Mouse (Mus musculus): ENCODE results near the gene Nadsyn1. TPM values are rescaled to one million over a fixed set of nuclear protein-coding genes. Genes with fewer than 3 reads are reported as not detected.

Gene Nadsyn1
- polyA plus RNA-seq, 1 experiment from 2014 or later, result 9.2 TPM

DNA sequence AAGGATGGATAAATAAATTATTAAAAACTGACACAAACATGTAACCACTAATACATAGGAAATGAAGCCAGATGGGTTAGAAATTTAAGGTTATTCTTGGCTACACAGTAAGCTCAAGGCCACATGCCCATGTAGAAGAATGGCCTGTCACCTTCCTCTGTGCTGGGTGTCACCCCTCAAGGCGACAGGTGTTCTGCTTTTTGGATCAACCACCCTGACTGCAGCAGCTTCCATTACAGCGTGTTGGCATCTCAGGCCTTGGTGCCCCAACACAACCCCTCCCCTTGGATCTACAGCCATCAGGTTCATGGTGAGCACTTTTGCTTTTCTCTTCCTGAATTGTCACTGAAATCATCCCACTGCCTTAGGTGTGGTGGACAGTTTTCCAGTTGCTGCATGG, 10.0 kb upstream of the Nadsyn1 start:
- H3K27ac ChIP-seq (ENCODE audit: low read depth), result peak overlapping the region; percentile 82; the same call in 1 of the 2 replicates
- DNase-seq, result no peak
- H3K4me3 ChIP-seq (ENCODE audit: low read depth, low read length), result no peak overlapping the region
- H3K36me3 ChIP-seq (replicated peaks; ENCODE audit: insufficient read depth, low read length), result no peaks in the 10 kb centered on the region
- no peak overlapping the region for H3K4me2 ChIP-seq (ENCODE audit: low read depth, low read length)
- WGBS (ENCODE audit: insufficient replicate concordance), result 78% methylated on average over 2 of the region's 2 CpGs
- peaks cover 31% of the 10 kb centered on the region for H3K4me1 ChIP-seq (ENCODE audit: insufficient read depth)
- no peaks in the 10 kb centered on the region for H3K9me3 ChIP-seq (ENCODE audit: low read length)
- no peaks in the 10 kb centered on the region for H3K27me3 ChIP-seq (ENCODE audit: insufficient read depth, low read length)
- TF ChIP-seq CTCF (IDR thresholded peaks at IDR 0.05; ENCODE audit: low read depth) (no peak), EP300 (IDR thresholded peaks at IDR 0.05; ENCODE audit: low read depth) (no peak)
- H3K9ac ChIP-seq (replicated peaks), result no peak overlapping the region
- no peak for ATAC-seq

DNA sequence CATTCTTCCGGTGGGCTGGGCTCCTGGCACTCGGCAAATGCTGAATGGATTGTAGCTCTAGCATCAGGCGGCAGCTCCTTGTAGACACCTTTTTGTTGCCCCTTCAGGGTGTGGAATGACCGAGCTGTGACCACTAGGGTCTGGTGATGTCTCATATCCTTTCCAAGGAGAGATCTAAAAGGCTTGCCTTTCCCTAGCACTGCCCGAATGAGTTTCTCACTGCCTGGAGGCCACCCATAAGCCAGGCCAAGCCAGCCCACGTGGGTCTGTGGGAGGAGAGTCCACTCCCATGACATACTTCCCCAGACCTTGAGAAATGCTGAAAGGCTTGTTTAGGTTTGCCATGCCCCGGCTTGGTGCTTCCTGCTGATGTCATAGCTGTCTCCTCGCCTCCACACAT, 9.5 kb upstream of the Nadsyn1 start:
- DNase-seq (peak; percentile 32), ATAC-seq (no peak)
- Histone ChIP-seq H3K36me3 (replicated peaks; ENCODE audit: insufficient read depth, low read length) (no peaks in the 10 kb centered on the region), H3K4me2 (ENCODE audit: low read depth, low read length) (no peak overlapping the region), H3K9ac (replicated peaks) (no peak overlapping the region), H3K9me3 (ENCODE audit: low read length) (no peaks in the 10 kb centered on the region), H3K4me1 (ENCODE audit: insufficient read depth) (peaks cover 31% of the 10 kb centered on the region), H3K27me3 (ENCODE audit: insufficient read depth, low read length) (no peaks in the 10 kb centered on the region), H3K4me3 (ENCODE audit: low read depth, low read length) (no peak overlapping the region), H3K27ac (ENCODE audit: low read depth) (0 out of 2 replicates have a peak overlapping the region, but pooled peaks have one; percentile 82)
- 60% methylated on average over 8 of the region's 8 CpGs for WGBS (ENCODE audit: insufficient replicate concordance)
- TF ChIP-seq CTCF (IDR thresholded peaks at IDR 0.05; ENCODE audit: low read depth), result no peak
- no peak for TF ChIP-seq EP300 (IDR thresholded peaks at IDR 0.05; ENCODE audit: low read depth)

DNA sequence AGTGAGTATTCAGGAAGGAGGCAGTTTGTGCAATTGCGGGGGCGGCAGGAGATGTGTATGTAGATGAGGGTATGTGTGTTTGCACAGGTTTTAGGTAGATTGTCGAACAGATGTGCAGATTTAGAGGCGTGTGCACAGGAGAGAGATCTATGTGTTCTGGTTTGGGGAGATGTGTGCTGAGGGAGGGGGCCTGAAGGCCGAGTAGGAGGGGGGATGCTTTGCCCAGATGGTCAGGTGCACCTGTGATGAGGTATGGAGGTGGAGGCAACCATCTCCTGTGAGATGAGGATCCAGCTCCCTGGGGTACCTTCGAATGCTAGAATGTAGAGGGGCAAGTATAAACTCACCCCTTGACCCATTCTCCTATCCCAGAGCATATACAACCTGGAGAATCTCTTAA, 7.8 kb upstream of the Nadsyn1 start:
- 7% methylated on average over 6 of the region's 6 CpGs for WGBS (ENCODE audit: insufficient replicate concordance)
- TF ChIP-seq CTCF (IDR thresholded peaks at IDR 0.05; ENCODE audit: low read depth), result no peak
- no peak for TF ChIP-seq EP300 (IDR thresholded peaks at IDR 0.05; ENCODE audit: low read depth)
- Histone ChIP-seq H3K9ac (replicated peaks) (peak overlapping the region; percentile 60), H3K4me2 (ENCODE audit: low read depth, low read length) (peak overlapping the region; percentile 84), H3K36me3 (replicated peaks; ENCODE audit: insufficient read depth, low read length) (no peaks in the 10 kb centered on the region), H3K4me1 (ENCODE audit: insufficient read depth) (peaks cover 30% of the 10 kb centered on the region), H3K27ac (ENCODE audit: low read depth) (peak overlapping the region; percentile 46), H3K4me3 (ENCODE audit: low read depth, low read length) (peak overlapping the region; percentile 67), H3K9me3 (ENCODE audit: low read length) (no peaks in the 10 kb centered on the region), H3K27me3 (ENCODE audit: insufficient read depth, low read length) (no peaks in the 10 kb centered on the region)
- ATAC-seq (peak; percentile 1; the same call in 1 of the 2 replicates), DNase-seq (no peak)

DNA sequence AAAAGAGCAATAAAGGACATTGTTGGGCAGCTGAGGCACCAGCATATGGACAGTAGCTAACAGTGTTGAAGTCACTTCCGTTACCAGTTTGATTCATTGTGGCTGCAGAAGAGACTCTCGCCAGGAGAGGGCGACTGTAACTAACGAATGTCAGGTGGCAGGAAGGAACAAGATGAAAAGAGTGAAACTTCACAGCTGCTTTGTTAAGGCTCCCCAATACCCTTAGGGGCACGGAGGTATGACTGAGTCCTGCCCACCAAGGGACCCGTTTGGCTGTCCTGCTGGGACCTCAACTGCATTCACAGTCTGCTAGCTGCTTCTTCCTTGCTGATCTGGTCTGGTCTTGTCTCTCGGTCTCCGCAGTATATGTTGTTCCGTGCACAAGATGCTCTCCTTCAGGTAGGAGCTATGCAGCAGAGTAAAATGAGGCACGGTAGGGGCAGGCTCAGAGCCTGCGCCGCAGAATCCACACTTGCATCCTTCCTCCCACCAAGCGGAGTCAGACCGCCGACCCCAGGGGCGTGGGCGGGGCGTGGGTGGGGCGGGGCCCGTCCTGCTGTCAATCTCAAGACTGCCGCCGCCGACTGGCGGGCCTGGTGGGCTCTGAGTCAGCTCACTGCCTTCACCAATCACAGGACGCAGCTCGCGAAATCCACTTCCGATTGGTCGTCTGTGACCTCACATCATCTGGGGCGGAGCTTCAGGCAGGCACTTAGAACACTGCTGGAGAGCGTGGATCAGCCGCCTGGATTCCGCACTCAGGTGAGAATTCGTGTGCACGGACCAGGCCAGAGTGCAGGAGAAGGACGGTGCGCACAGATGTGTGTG, 7.1 kb upstream of the Nadsyn1 start:
- no peaks in the 10 kb centered on the region for H3K36me3 ChIP-seq (replicated peaks; ENCODE audit: insufficient read depth, low read length)
- H3K4me1 ChIP-seq (ENCODE audit: insufficient read depth), result peaks cover 25% of the 10 kb centered on the region
- H3K4me3 ChIP-seq (ENCODE audit: low read depth, low read length), result peak overlapping the region; percentile 67
- peak overlapping the region; percentile 84 for H3K4me2 ChIP-seq (ENCODE audit: low read depth, low read length)
- ATAC-seq, result peak; percentile 93
- H3K27me3 ChIP-seq (ENCODE audit: insufficient read depth, low read length), result no peaks in the 10 kb centered on the region
- no peaks in the 10 kb centered on the region for H3K9me3 ChIP-seq (ENCODE audit: low read length)
- peak overlapping the region; percentile 79 for H3K27ac ChIP-seq (ENCODE audit: low read depth)
- under 1% methylated on average over 37 of the region's 37 CpGs for WGBS (ENCODE audit: insufficient replicate concordance)
- peak; percentile 96 for TF ChIP-seq CTCF (IDR thresholded peaks at IDR 0.05; ENCODE audit: low read depth)
- no peak for TF ChIP-seq EP300 (IDR thresholded peaks at IDR 0.05; ENCODE audit: low read depth)
- peak; percentile 94 for DNase-seq
- peak overlapping the region; percentile 60 for H3K9ac ChIP-seq (replicated peaks)

DNA sequence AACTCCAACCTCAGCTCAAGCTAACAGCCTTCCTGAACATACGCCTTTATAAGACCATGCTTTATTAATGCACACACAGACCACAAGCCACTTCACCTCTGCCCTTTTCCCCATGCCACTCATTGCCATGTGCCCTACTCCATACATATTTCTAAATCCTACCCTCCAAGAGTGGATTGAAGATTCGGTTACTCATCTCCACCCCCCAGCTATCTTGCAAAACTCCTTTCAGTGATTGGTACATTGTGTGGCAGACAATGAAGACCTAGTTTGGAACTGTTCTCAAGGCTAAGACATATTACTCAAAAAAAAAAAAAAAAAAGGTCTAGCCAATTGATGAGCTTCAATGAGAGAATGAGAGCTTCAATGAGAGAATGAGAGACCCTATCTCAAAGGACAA, 4.3 kb upstream of the Nadsyn1 start:
- ATAC-seq (no peak), DNase-seq (no peak)
- Histone ChIP-seq H3K4me2 (ENCODE audit: low read depth, low read length) (no peak overlapping the region), H3K9me3 (ENCODE audit: low read length) (no peaks in the 10 kb centered on the region), H3K27ac (ENCODE audit: low read depth) (no peak overlapping the region), H3K36me3 (replicated peaks; ENCODE audit: insufficient read depth, low read length) (no peaks in the 10 kb centered on the region), H3K9ac (replicated peaks) (no peak overlapping the region), H3K4me3 (ENCODE audit: low read depth, low read length) (no peak overlapping the region), H3K27me3 (ENCODE audit: insufficient read depth, low read length) (no peaks in the 10 kb centered on the region), H3K4me1 (ENCODE audit: insufficient read depth) (peaks cover 22% of the 10 kb centered on the region)
- 66% methylated on average over 2 of the region's 2 CpGs for WGBS (ENCODE audit: insufficient replicate concordance)
- TF ChIP-seq EP300 (IDR thresholded peaks at IDR 0.05; ENCODE audit: low read depth) (no peak), CTCF (IDR thresholded peaks at IDR 0.05; ENCODE audit: low read depth) (no peak)

DNA sequence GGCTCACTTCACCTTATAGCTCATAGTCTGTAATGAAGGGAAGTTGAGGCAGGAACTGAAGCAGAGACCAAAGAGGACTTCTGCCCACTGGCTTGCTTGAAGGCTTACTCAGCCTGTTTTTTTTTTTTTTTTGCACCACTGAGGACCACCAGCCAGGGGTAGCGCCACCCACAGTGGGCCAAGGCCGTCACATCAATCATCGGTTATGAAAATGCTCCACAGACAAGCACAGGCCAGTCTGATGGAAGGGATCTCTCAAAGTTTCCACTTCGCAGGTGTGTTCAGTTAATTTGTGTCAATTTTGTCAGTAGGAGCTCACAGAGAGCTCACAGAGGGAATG, 587 bp upstream of the Nadsyn1 start:
- DNase-seq (no peak), ATAC-seq (no peak)
- H3K27me3 ChIP-seq (ENCODE audit: insufficient read depth, low read length), result no peaks in the 10 kb centered on the region
- H3K4me1 ChIP-seq (ENCODE audit: insufficient read depth), result peaks cover 11% of the 10 kb centered on the region
- H3K9me3 ChIP-seq (ENCODE audit: low read length), result no peaks in the 10 kb centered on the region
- 0 out of 2 replicates have a peak, but pooled peaks cover 2% of the 10 kb centered on the region for H3K36me3 ChIP-seq (replicated peaks; ENCODE audit: insufficient read depth, low read length)
- 69% methylated on average over 4 of the region's 4 CpGs for WGBS (ENCODE audit: insufficient replicate concordance)
- peak overlapping the region; percentile 82 for H3K27ac ChIP-seq (ENCODE audit: low read depth)
- H3K9ac ChIP-seq (replicated peaks), result peak overlapping the region; percentile 43
- H3K4me3 ChIP-seq (ENCODE audit: low read depth, low read length), result peak overlapping the region; percentile 70
- TF ChIP-seq EP300 (IDR thresholded peaks at IDR 0.05; ENCODE audit: low read depth) (no peak), CTCF (IDR thresholded peaks at IDR 0.05; ENCODE audit: low read depth) (no peak)
- peak overlapping the region; percentile 92 for H3K4me2 ChIP-seq (ENCODE audit: low read depth, low read length)
